Mouse (Mus musculus): Measurements from ENCODE around the gene Batf3. TPM values are rescaled to one million over a fixed set of nuclear protein-coding genes. Genes with fewer than 3 reads are reported as not detected.

Gene Batf3
- polyA plus RNA-seq, 1 experiment from 2014 or later: 16.7 TPM

GRCm38 (mm10) chr1:191089355-191089754 lies 8.3 kb upstream of the Batf3 start:
- H3K27me3 ChIP-seq: no peaks in the 10 kb centered on the region
- no peaks in the 10 kb centered on the region for H3K9me3 ChIP-seq
- no peak overlapping the region for H3K27ac ChIP-seq
- 78% methylated on average over 6 of the region's 6 CpGs for WGBS
- H3K9ac ChIP-seq: no peak overlapping the region
- no peak overlapping the region for H3K4me3 ChIP-seq
- ATAC-seq (ENCODE audit: low FRiP score, low read depth): no peak
- H3K36me3 ChIP-seq: peaks cover 13% of the 10 kb centered on the region; the same call in 1 of the 2 replicates
- H3K4me1 ChIP-seq: no peaks in the 10 kb centered on the region
- no peak overlapping the region for H3K4me2 ChIP-seq (replicated peaks)

- no peaks in the 10 kb centered on the region for H3K36me3 ChIP-seq
- H3K9ac ChIP-seq: no peak overlapping the region
- peaks cover 3% of the 10 kb centered on the region for H3K4me1 ChIP-seq
- no peaks in the 10 kb centered on the region for H3K27me3 ChIP-seq
- H3K4me2 ChIP-seq (replicated peaks): no peak overlapping the region
- no peak for ATAC-seq (ENCODE audit: low FRiP score, low read depth)
- 79% methylated on average over 8 of the region's 8 CpGs for WGBS
- no peak overlapping the region for H3K27ac ChIP-seq
- H3K9me3 ChIP-seq: no peaks in the 10 kb centered on the region
- H3K4me3 ChIP-seq: no peak overlapping the region
Measured at GRCm38 (mm10) chr1:191092050-191092449, 5.6 kb upstream of the Batf3 start.

GRCm38 (mm10) chr1:191093578-191093977 lies 4.1 kb upstream of the Batf3 start:
- Histone ChIP-seq H3K4me1 (peaks cover 13% of the 10 kb centered on the region), H3K27ac (no peak overlapping the region), H3K9ac (no peak overlapping the region), H3K36me3 (no peaks in the 10 kb centered on the region), H3K27me3 (0 out of 2 replicates have a peak, but pooled peaks cover 2% of the 10 kb centered on the region), H3K4me2 (replicated peaks) (no peak overlapping the region), H3K9me3 (no peaks in the 10 kb centered on the region), H3K4me3 (no peak overlapping the region)
- ATAC-seq (ENCODE audit: low FRiP score, low read depth): no peak
- WGBS: 75% methylated on average over 5 of the region's 5 CpGs

GRCm38 (mm10) chr1:191095019-191095418 lies 2.6 kb upstream of the Batf3 start:
- no peak overlapping the region for H3K4me3 ChIP-seq
- no peak for ATAC-seq (ENCODE audit: low FRiP score, low read depth)
- H3K4me1 ChIP-seq: peaks cover 27% of the 10 kb centered on the region
- H3K36me3 ChIP-seq: no peaks in the 10 kb centered on the region
- WGBS: 70% methylated on average over 9 of the region's 9 CpGs
- no peaks in the 10 kb centered on the region for H3K9me3 ChIP-seq
- H3K27me3 ChIP-seq: peaks cover 13% of the 10 kb centered on the region; the same call in 1 of the 2 replicates
- H3K4me2 ChIP-seq (replicated peaks): no peak overlapping the region
- no peak overlapping the region for H3K27ac ChIP-seq
- no peak overlapping the region for H3K9ac ChIP-seq

- whole genome bisulfite sequencing: 48% methylated on average over 14 of the region's 14 CpGs
- Histone ChIP-seq H3K4me3 (peak overlapping the region; percentile 64), H3K36me3 (peaks cover 4% of the 10 kb centered on the region; the same call in 1 of the 2 replicates), H3K4me1 (peaks cover 28% of the 10 kb centered on the region), H3K4me2 (replicated peaks) (peak overlapping the region; percentile 95), H3K9me3 (peaks cover 6% of the 10 kb centered on the region; the same call in 1 of the 2 replicates), H3K9ac (peak overlapping the region; percentile 71), H3K27ac (peak overlapping the region; percentile 48; the same call in 1 of the 2 replicates), H3K27me3 (peaks cover 17% of the 10 kb centered on the region; the same call in 1 of the 2 replicates)
- ATAC-seq (ENCODE audit: low FRiP score, low read depth): peak; percentile 29; the same call in 1 of the 2 replicates
Measured at GRCm38 (mm10) chr1:191096871-191097681, 571 bp upstream of the Batf3 start.

- peaks cover 17% of the 10 kb centered on the region; the same call in 1 of the 2 replicates for H3K27me3 ChIP-seq
- no peak for ATAC-seq (ENCODE audit: low FRiP score, low read depth)
- H3K9me3 ChIP-seq: peaks cover 6% of the 10 kb centered on the region; the same call in 1 of the 2 replicates
- peak overlapping the region; percentile 64 for H3K4me3 ChIP-seq
- H3K36me3 ChIP-seq: peaks cover 4% of the 10 kb centered on the region; the same call in 1 of the 2 replicates
- H3K9ac ChIP-seq: peak overlapping the region; percentile 71; the same call in 1 of the 2 replicates
- WGBS: 33% methylated on average over 5 of the region's 5 CpGs
- no peak overlapping the region for H3K27ac ChIP-seq
- H3K4me1 ChIP-seq: peaks cover 28% of the 10 kb centered on the region
- peak overlapping the region; percentile 95 for H3K4me2 ChIP-seq (replicated peaks)
Measured at GRCm38 (mm10) chr1:191099114-191099513, 1.5 kb downstream of the Batf3 start.

GRCm38 (mm10) chr1:191099772-191100291 lies 2.2 kb downstream of the Batf3 start:
- H3K4me3 ChIP-seq: no peak overlapping the region
- peaks cover 17% of the 10 kb centered on the region; the same call in 1 of the 2 replicates for H3K27me3 ChIP-seq
- H3K9me3 ChIP-seq: peaks cover 6% of the 10 kb centered on the region; the same call in 1 of the 2 replicates
- peaks cover 28% of the 10 kb centered on the region for H3K4me1 ChIP-seq
- WGBS: 58% methylated on average over 5 of the region's 5 CpGs
- ATAC-seq (ENCODE audit: low FRiP score, low read depth): no peak
- H3K36me3 ChIP-seq: peaks cover 4% of the 10 kb centered on the region; the same call in 1 of the 2 replicates
- H3K9ac ChIP-seq: no peak overlapping the region
- H3K4me2 ChIP-seq (replicated peaks): peak overlapping the region; percentile 95
- no peak overlapping the region for H3K27ac ChIP-seq

GRCm38 (mm10) chr1:191102730-191103370 lies 5.2 kb downstream of the Batf3 start:
- no peak overlapping the region for H3K9ac ChIP-seq
- H3K27ac ChIP-seq: no peak overlapping the region
- peaks cover 18% of the 10 kb centered on the region for H3K4me1 ChIP-seq
- no peak overlapping the region for H3K4me3 ChIP-seq
- H3K36me3 ChIP-seq: peaks cover 4% of the 10 kb centered on the region; the same call in 1 of the 2 replicates
- H3K27me3 ChIP-seq: peaks cover 17% of the 10 kb centered on the region; the same call in 1 of the 2 replicates
- no peak overlapping the region for H3K4me2 ChIP-seq (replicated peaks)
- ATAC-seq (ENCODE audit: low FRiP score, low read depth): no peak
- 77% methylated on average over 15 of the region's 15 CpGs for WGBS
- H3K9me3 ChIP-seq: peaks cover 6% of the 10 kb centered on the region; the same call in 1 of the 2 replicates

GRCm38 (mm10) chr1:191105246-191105645 lies 7.6 kb downstream of the Batf3 start:
- no peak overlapping the region for H3K27ac ChIP-seq
- H3K4me2 ChIP-seq (replicated peaks): no peak overlapping the region
- H3K9ac ChIP-seq: no peak overlapping the region
- no peak for ATAC-seq (ENCODE audit: low FRiP score, low read depth)
- H3K9me3 ChIP-seq: peaks cover 6% of the 10 kb centered on the region; the same call in 1 of the 2 replicates
- WGBS: 84% methylated on average over 9 of the region's 9 CpGs
- H3K27me3 ChIP-seq: 0 out of 2 replicates have a peak, but pooled peaks cover 4% of the 10 kb centered on the region
- H3K4me1 ChIP-seq: no peaks in the 10 kb centered on the region
- H3K36me3 ChIP-seq: peaks cover 10% of the 10 kb centered on the region
- H3K4me3 ChIP-seq: no peak overlapping the region

GRCm38 (mm10) chr1:191107306-191107705 lies 9.7 kb downstream of the Batf3 start:
- Histone ChIP-seq H3K9ac (no peak overlapping the region), H3K4me3 (no peak overlapping the region), H3K27ac (no peak overlapping the region), H3K27me3 (no peaks in the 10 kb centered on the region), H3K36me3 (peaks cover 7% of the 10 kb centered on the region; the same call in 1 of the 2 replicates), H3K4me2 (replicated peaks) (no peak overlapping the region), H3K9me3 (no peaks in the 10 kb centered on the region), H3K4me1 (no peaks in the 10 kb centered on the region)
- 64% methylated on average over 10 of the region's 10 CpGs for WGBS
- ATAC-seq (ENCODE audit: low FRiP score, low read depth): no peak

GRCm38 (mm10) chr1:191109907-191110306 lies 12.3 kb downstream of the Batf3 start:
- no peak for ATAC-seq (ENCODE audit: low FRiP score, low read depth)
- Histone ChIP-seq H3K4me3 (no peak overlapping the region), H3K4me2 (replicated peaks) (no peak overlapping the region), H3K4me1 (no peaks in the 10 kb centered on the region), H3K36me3 (peaks cover 7% of the 10 kb centered on the region; the same call in 1 of the 2 replicates), H3K27me3 (no peaks in the 10 kb centered on the region), H3K9me3 (no peaks in the 10 kb centered on the region), H3K9ac (no peak overlapping the region), H3K27ac (no peak overlapping the region)
- WGBS: 88% methylated on average over 9 of the region's 9 CpGs

Measured in limb, embryonic 13.5 days (tissue).